Mouse (Mus musculus) heart, embryonic 14.5 days (tissue): ENCODE measurements at regions not wholly inside any gene's neighbourhood (a gene's known extent, or its start where the extent isn't known, plus 50 kb on each side); places are given as distances from the start of the nearest gene placed in this dataset.

Experiments used
- ATAC-seq: fragments of 200-750 bp; cut with Nextera tagmentation; 2 replicates; pipeline ENCODE4 v1.8.0; 2017; ENCODE audit warnings: low read depth, moderate TSS enrichment; ENCODE audit not compliant: insufficient number of reproducible peaks, insufficient read depth, low FRiP score
- H3K27ac ChIP-seq, 2 experiments: fragments of 200-500 bp in 1 of 2; fragments of 300-500 bp in 1 of 2; sonication (generic) in 1 of 2; replicated peaks in 1 of 2; 2 replicates each; pipeline ENCODE4 v1.5.1; 2012 to 2014; ENCODE audit warnings: low read depth in 2 of 2, low read length in 2 of 2, control low read depth in 1 of 2, mild to moderate bottlenecking in 1 of 2, mixed read lengths in 1 of 2; ENCODE audit not compliant: control insufficient read depth in 1 of 2, insufficient read depth in 1 of 2
- H3K27me3 ChIP-seq: fragments of 300-500 bp; sonication (generic); 2 replicates; pipeline ENCODE4 v1.6.1; 2014; ENCODE audit warnings: mild to moderate bottlenecking, low read length, control low read depth; ENCODE audit not compliant: control insufficient read depth, insufficient read depth
- H3K36me3 ChIP-seq: fragments of 300-500 bp; sonication (generic); 2 replicates; pipeline ENCODE4 v1.6.1; 2014; ENCODE audit warnings: mild to moderate bottlenecking, control low read depth, low read length, mixed read lengths; ENCODE audit not compliant: control insufficient read depth, insufficient read depth
- H3K4me1 ChIP-seq, 2 experiments: fragments of 200-500 bp in 1 of 2; fragments of 300-500 bp in 1 of 2; sonication (generic) in 1 of 2; 2 replicates each; pipeline ENCODE4 v1.6.1; 2012 to 2014; ENCODE audit warnings: low read length in 2 of 2, control low read depth in 1 of 2, mixed read lengths in 1 of 2; ENCODE audit not compliant: control insufficient read depth in 2 of 2, insufficient read depth in 2 of 2
- H3K4me2 ChIP-seq: fragments of 300-500 bp; sonication (generic); 2 replicates; pipeline ENCODE4 v1.6.1; 2014; ENCODE audit warnings: mild to moderate bottlenecking, low read length
- H3K4me3 ChIP-seq, 2 experiments: fragments of 200-500 bp in 1 of 2; fragments of 300-500 bp in 1 of 2; sonication (generic) in 1 of 2; 2 replicates each; pipeline ENCODE4 v1.5.1; 2012 to 2014; ENCODE audit warnings: low read length in 2 of 2, mild to moderate bottlenecking in 2 of 2, control low read depth in 1 of 2, low read depth in 1 of 2, moderate library complexity in 1 of 2; ENCODE audit not compliant: control insufficient read depth in 1 of 2, insufficient read depth in 1 of 2
- H3K9ac ChIP-seq: fragments of 300-500 bp; sonication (generic); 2 replicates; pipeline ENCODE4 v1.6.1; 2014; ENCODE audit warnings: mild to moderate bottlenecking, low read length
- H3K9me3 ChIP-seq: fragments of 300-500 bp; sonication (generic); 2 replicates; pipeline ENCODE4 v1.6.1; 2016; ENCODE audit warnings: low read length, control low read depth; ENCODE audit not compliant: control insufficient read depth
- WGBS: fragments of 180-500 bp; shearing (Covaris S2); extraction: QIAGEN DNeasy Blood & Tissue Kit; methylation state at CpG from one replicate; pipeline ENCODE4 v1.1.7; 2014; 5-methylcytosine and 5-hydroxymethylcytosine counted together

DNA sequence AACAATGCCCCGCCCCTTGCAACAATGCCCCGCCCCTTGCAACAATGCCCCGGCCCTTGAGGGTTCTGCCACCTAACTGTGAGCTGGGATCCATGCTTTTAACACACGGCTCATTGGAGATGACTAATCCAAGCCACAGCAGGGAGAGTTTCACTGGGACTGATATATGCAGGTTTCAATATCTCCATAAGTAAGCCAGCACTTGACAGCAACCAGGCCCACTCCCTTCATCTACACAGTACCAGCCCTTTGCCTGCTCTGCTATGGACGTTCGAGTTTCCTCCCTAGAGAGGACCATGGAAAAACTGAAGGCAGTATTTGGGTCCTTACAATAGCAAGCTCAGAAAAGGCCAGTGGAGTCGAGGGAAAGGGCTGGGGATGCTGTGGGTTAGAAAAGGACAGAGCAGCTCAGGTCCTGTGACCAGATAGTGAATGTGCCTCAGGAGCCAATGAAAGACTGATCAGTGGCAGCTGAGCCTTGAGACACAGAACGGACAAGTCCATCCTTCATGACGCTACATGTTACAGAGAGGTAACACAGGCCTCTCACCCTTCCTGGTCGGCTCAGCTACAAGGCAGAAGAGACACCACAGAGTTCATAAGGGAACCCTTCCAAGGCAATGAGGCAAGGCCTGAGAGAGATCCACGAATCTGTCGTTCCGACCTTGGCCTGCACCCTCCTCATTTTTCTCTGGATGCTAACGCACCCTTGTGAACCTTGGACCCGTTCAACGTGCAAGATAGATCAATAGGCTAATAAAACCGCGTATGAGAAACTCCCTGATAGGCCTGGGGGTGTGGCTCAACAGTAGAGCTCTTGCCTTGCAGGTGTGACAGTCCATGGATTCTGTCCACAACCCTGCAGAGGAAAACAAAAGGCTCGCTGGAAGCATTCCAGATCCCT is 114.5 kb downstream of the Sp3 start:
- H3K27ac ChIP-seq = no peak overlapping the region
- H3K9me3 ChIP-seq = no peaks in the 10 kb centered on the region
- no peaks in the 10 kb centered on the region for H3K36me3 ChIP-seq
- H3K9ac ChIP-seq = no peak overlapping the region
- peaks cover 0 to 5% of the 10 kb centered on the region in 2 experiments; a peak in 2 of 4 replicates for H3K4me1 ChIP-seq
- no peaks in the 10 kb centered on the region for H3K27me3 ChIP-seq
- H3K4me3 ChIP-seq = no peak overlapping the region
- ATAC-seq = no peak
- H3K4me2 ChIP-seq = no peak overlapping the region
- 53% methylated on average over 19 of the region's 19 CpGs for WGBS

DNA sequence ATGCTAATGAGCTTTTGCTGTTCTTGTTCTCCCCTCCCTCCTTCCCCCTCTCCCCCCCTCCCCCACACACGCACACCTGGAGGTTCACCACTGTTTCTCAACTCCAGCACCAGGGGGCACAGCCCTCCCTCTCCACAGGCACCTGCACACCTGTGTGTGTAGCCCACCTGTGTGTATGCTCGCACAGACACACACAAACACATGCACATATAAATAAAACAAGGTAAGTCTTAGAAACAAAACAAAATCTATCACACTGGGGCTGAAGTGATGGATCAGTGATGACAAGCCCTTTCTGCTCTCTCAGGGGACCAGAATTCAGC is 113.9 kb downstream of the Sp3 start:
- Histone ChIP-seq H3K9ac (no peak overlapping the region), H3K4me1 (peaks cover 0 to 5% of the 10 kb centered on the region in 2 experiments; a peak in 2 of 4 replicates), H3K27me3 (no peaks in the 10 kb centered on the region), H3K36me3 (no peaks in the 10 kb centered on the region), H3K9me3 (no peaks in the 10 kb centered on the region), H3K4me2 (no peak overlapping the region), H3K4me3 (no peak overlapping the region), H3K27ac (no peak overlapping the region)
- WGBS = 56% methylated on average over 2 of the region's 2 CpGs
- ATAC-seq = no peak

DNA sequence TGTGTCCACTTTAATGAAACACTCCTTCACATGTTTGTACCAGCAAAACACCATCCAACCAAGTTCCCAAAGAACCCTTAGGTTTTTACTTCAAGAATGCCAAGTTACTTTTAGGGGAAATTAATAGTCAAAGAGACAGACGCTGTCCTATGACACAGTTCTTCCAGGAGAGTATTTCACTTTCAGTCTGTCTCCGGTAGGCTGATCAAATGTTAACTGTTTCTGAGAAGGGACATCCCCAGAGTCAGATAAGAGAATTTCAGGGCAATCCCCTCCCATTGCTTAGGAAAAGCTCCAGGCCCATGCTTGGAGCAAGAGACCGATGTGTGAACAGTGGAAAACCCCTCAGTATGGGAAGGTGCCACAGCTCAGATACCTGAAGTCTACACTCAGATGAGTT is 112.1 kb downstream of the Sp3 start:
- H3K9me3 ChIP-seq = no peaks in the 10 kb centered on the region
- no peak for ATAC-seq
- no peak overlapping the region for H3K4me2 ChIP-seq
- no peak overlapping the region for H3K4me3 ChIP-seq
- H3K27me3 ChIP-seq = no peaks in the 10 kb centered on the region
- no peaks in the 10 kb centered on the region for H3K36me3 ChIP-seq
- no peak overlapping the region for H3K27ac ChIP-seq
- no peak overlapping the region for H3K9ac ChIP-seq
- peaks cover 0 to 5% of the 10 kb centered on the region in 2 experiments; a peak in 1 of 4 replicates for H3K4me1 ChIP-seq
- 90% methylated on average over 3 of the region's 3 CpGs for WGBS

DNA sequence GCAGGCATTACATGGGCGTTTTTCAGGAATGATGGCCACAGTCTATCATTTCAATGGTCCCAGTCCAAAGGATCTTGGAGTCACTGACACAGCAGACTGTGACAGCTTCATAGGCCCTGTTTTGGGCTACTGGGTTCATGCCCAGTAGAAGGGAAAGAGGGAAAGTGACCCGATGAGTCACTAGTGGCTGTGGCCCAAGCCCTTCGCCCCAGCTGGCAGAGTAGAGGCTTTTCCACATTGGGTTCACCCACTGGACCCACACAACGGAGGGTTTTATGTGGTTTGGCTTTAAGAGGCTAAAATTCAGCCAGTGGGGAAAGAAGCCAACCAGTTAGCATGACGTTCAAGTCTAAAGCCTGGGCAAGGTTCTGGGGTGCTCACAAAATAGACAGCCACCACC is 108.4 kb downstream of the Sp3 start:
- Histone ChIP-seq H3K9ac (no peak overlapping the region), H3K4me2 (no peak overlapping the region), H3K4me3 (no peak overlapping the region), H3K36me3 (no peaks in the 10 kb centered on the region), H3K27ac (no peak overlapping the region), H3K4me1 (peaks cover 0 to 2% of the 10 kb centered on the region in 2 experiments; a peak in 1 of 4 replicates), H3K9me3 (no peaks in the 10 kb centered on the region), H3K27me3 (no peaks in the 10 kb centered on the region)
- WGBS = 80% methylated on average over 5 of the region's 5 CpGs
- ATAC-seq = no peak

DNA sequence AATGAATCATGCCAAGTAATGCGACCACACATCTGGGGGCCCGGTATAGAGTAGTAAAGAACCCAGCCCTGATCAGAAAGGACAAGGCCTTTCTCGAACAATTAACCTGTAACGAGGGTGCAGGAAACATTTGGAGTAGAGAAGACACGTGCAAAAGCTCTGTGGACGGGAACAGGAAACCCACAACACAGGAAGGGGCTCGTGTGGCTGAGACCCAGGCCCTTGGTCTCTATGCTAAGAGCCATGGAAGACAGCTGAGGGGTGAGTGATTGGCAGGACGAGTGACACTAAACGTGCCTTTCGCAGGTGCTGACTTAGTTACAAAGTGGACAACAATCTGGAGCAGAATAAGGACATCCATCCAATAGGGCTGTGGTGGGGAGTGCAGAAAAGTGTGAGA is 106.3 kb downstream of the Sp3 start:
- H3K27ac ChIP-seq = no peak overlapping the region

DNA sequence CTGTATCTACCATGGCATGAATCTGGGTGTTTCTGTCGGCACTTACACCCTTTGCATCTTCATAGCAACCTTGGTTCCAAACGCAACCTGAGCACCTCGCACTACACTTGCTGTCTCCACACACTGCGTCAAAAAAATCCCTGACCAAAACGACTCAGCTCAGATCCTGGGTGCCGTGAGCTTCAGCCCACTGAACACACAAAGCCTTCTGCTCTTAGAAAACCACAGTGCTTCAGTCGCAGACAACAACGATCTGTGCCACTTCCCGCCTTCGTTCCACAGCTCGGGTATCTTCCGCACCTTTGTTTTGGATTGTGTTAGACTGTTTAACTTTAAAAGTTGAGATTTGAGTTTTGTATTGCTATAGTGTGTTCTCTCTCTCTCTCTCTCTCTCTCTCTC is 105.7 kb downstream of the Sp3 start:
- no peak overlapping the region for H3K27ac ChIP-seq
- no peak for ATAC-seq
- 77% methylated on average over 12 of the region's 12 CpGs for WGBS

More for the DNA sequence above, 106.3 kb downstream of the Sp3 start:
- 77% methylated on average over 10 of the region's 10 CpGs for WGBS
- no peaks in the 10 kb centered on the region for H3K27me3 ChIP-seq
- H3K9me3 ChIP-seq = no peaks in the 10 kb centered on the region
- no peak for ATAC-seq
- peaks cover 0 to 2% of the 10 kb centered on the region in 2 experiments; a peak in 1 of 4 replicates for H3K4me1 ChIP-seq
- H3K9ac ChIP-seq = no peak overlapping the region
- H3K36me3 ChIP-seq = no peaks in the 10 kb centered on the region
- H3K4me2 ChIP-seq = no peak overlapping the region
- no peak overlapping the region for H3K4me3 ChIP-seq

DNA sequence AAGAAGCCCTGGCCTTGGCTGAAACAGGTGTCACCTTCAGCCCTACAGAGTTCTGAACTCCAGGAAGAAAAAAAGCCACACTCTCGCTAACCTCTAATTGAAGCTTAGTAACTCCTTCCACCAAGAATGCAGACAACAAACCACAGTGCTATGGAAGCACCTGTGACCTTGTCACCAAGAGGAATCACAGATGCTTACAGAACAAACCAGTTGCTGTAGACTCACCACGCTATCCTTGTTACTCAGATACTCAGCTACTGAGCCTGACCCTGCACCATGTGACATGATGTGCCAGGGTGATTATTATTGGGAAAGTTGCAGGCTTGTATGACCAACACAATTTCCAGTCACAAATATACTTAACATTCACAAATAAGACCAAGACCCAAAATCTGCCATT is 104.6 kb downstream of the Sp3 start:
- ATAC-seq = no peak
- peaks cover 0 to 2% of the 10 kb centered on the region in 2 experiments; a peak in 1 of 4 replicates for H3K4me1 ChIP-seq
- no peak overlapping the region for H3K9ac ChIP-seq
- H3K27me3 ChIP-seq = no peaks in the 10 kb centered on the region
- no peaks in the 10 kb centered on the region for H3K36me3 ChIP-seq
- H3K9me3 ChIP-seq = no peaks in the 10 kb centered on the region
- H3K27ac ChIP-seq = no peak overlapping the region
- no peak overlapping the region for H3K4me3 ChIP-seq
- 53% methylated on average over 2 of the region's 2 CpGs for WGBS
- no peak overlapping the region for H3K4me2 ChIP-seq

More for the DNA sequence above, 105.7 kb downstream of the Sp3 start:
- H3K9me3 ChIP-seq = no peaks in the 10 kb centered on the region
- H3K36me3 ChIP-seq = no peaks in the 10 kb centered on the region
- peaks cover 0 to 2% of the 10 kb centered on the region in 2 experiments; a peak in 1 of 4 replicates for H3K4me1 ChIP-seq
- no peak overlapping the region for H3K9ac ChIP-seq
- H3K27me3 ChIP-seq = no peaks in the 10 kb centered on the region
- H3K4me2 ChIP-seq = no peak overlapping the region
- no peak overlapping the region for H3K4me3 ChIP-seq
